Mouse (Mus musculus) ovary, postnatal 36 days (tissue): ENCODE data around the gene Btbd9.

ENCODE experiments used
- DNase-seq: peaks from one replicate; pipeline ENCODE4 v3.0.0; 2022; ENCODE audit warnings: low spot score, mixed read lengths

Gene Btbd9

DNA sequence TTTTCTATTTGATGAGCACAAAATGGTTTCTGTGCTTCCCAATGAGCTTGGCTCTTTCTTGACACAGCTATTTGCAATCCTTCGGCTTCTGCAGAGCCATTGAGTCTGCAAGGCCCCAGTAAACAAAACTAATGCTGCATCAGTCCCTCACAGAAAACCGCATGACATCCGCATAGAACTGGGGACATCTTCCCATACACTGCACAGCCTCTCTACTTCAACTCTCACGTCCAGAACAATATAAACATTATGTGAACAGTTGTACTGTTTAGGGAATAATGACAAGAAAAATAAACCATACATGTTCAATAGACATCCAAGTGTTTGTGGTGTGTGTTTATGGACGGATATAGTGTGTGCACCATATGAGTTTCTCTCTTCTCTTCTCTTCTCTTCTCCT lies 127.7 kb downstream of the Btbd9 start:
- no peak for DNase-seq

DNA sequence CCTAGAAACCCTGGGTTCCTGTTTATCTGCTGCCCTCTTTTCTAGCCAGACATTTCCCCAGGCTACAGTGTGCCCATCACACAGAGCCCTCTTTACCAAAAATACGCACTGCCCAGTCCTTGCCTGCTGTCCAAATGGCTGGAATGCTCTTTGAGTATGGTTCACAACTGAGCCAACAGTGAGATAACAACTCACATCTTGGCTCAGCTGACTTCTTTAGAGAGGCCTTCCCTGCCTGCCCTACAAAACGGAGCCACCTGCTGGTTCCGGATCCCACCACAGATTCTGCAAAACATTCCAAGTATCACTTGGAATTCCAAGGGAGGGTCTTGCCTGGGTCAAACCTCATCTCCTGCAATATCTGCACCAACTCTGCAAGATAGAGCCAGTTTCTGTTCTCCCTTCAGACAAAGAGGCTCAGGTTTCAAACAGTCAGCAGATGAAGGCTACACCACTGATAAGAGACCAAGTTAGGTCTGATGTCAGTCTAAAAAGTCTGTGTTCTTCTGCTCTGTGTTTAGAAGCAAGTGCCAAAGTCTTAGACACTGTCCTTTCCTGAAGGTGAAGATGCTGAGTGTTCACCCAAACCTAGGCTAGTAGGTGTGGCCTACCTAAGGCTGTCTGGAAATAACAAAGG lies 130.4 kb downstream of the Btbd9 start:
- DNase-seq = no peak

DNA sequence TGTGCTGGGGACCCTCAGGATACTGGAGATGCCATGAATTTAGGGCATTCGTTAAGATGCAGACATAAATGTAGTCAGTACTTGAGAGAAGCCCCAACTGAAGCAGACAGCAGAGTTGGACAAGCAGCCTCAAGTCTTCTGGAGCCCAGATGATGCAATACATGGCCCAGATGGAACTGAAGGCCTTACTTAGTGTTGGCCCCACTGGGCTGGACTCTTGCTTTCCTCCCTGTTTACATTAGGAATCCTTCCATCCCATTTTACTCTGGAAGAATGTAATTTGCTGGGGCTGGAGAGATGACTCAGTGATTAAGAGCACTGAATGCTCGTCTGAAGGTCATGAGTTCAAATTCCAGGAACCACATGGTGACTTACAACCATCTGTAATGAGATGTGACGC lies 136.6 kb downstream of the Btbd9 start:
- no peak for DNase-seq

DNA sequence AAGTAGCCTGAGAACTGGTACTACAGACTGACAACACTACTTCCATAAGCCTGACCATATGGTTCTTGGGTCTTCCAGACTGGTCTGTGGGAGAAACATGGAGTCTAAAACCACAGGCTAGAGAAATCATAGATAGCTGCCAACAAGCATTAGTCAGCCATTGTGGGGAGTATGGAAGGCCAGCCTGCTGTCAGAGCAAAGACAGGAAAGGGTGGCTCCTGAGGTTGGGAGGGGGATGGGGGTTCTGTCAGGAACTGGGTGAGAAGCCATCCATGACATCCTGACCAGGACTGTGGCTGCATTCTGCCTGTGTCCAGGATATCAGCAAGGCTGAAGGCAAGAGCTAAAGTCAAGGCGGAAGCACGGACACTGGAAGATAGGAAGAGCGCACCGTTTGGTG lies 137.5 kb downstream of the Btbd9 start:
- DNase-seq = no peak

DNA sequence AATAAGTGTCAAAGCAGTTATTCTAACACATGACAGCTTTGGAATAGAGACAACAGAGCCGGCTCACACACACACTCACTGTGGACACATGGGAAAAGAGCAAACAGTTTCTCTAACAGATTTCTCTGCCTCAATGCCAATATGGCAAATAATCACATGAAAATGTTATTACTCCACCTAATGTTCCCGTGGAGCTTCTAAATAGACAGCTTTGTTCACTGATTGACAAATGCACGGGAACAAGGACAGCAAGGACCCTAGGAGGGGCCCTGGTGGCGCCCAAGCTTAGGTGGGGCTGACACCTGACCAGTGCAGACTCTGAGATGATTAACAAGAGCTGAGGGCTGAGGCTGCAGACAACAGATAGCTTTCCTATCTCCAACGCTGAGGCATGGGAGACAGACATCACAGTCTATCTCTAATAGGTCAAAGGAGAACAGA lies 140.2 kb downstream of the Btbd9 start:
- no peak for DNase-seq

- no peak for DNase-seq
Observed at GRCm38 (mm10) chr17:30435478-30435877, 140.8 kb downstream of the Btbd9 start.

- no peak for DNase-seq
Observed at GRCm38 (mm10) chr17:30432094-30432493, 144.2 kb downstream of the Btbd9 start.

GRCm38 (mm10) chr17:30430961-30431640 lies 145.2 kb downstream of the Btbd9 start:
- DNase-seq = no peak

DNA sequence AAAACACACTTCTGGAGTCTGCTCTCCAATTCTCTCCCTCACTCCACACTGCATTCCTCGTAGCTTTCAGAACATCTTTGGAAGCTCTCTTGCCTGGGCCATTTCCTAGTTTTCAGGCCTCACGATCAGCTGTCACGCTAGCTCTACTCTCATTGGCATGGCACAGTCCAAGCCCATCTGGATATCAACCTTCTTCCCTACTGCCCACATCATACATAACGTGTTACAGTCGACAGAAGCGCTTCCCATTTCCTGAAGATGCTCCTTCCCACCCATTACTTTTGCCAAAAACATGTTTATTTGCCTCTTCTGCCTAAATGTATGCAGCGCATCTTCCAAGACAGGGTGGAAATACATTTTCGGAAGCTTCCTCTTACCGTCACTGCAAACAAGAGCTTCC lies 147.6 kb downstream of the Btbd9 start:
- DNase-seq = no peak

GRCm38 (mm10) chr17:30423256-30423852 lies 152.9 kb downstream of the Btbd9 start:
- DNase-seq = no peak

DNA sequence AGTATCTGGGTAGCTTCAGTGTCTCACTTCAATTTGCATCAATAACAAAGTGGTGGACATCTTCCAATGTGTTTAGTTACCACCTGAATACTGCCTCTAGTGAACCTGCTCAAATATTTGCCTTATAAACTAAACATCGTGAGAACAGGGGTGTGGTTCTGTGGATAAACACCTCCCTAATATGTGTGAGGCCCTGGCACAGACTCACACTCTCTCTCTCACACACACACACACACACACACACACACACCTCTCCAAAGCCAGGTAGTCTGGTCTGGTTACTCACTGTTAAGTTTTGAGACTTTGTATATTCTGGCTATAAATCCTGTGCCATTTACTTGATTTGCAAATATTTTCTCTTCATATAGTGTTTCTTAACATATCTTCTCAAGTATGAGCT lies 154.0 kb downstream of the Btbd9 start:
- DNase-seq = no peak

- DNase-seq = no peak
Observed at GRCm38 (mm10) chr17:30421256-30421655, 155.0 kb downstream of the Btbd9 start.

DNA sequence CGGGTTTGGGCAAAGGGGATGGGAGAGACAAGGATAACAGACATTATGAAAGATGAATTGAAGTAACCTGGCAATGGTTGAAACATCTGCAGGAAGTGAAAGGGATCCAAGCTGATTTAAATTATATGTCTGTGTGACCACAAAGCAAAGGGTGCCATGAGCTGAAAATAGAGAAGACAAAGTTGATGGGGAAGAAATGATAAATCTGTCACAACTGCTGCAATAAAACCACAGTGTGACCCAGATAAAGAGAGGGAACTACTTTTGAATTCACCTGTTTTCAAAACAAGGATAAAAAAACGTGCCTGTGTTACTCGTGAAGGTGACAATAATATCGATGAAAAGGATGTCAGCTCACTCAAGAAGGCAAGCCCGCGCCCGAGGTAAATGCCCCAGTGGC lies 156.8 kb downstream of the Btbd9 start:
- no peak for DNase-seq

GRCm38 (mm10) chr17:30418510-30418909 lies 157.8 kb downstream of the Btbd9 start:
- DNase-seq = no peak

DNA sequence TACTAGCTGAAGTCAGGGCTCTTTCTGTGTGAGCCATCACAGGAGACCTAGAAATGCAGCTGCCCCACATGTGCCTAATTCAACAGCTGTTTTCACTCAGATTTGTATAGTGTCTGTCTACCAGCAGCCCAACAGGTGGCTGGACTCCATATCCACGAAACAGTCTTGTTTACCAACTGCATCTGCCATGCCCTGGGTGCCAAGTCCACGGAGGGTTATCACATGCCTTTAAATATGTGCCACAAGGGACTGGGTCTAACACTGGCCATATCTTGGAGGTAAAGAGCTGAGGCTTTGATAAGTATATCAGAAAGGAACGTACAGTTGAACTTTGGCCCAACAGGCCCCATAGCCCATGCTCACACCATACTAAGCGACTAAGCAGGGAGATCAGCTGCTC lies 159.2 kb downstream of the Btbd9 start:
- no peak for DNase-seq

- no peak for DNase-seq
Observed at GRCm38 (mm10) chr17:30415693-30416092, 160.6 kb downstream of the Btbd9 start.

DNA sequence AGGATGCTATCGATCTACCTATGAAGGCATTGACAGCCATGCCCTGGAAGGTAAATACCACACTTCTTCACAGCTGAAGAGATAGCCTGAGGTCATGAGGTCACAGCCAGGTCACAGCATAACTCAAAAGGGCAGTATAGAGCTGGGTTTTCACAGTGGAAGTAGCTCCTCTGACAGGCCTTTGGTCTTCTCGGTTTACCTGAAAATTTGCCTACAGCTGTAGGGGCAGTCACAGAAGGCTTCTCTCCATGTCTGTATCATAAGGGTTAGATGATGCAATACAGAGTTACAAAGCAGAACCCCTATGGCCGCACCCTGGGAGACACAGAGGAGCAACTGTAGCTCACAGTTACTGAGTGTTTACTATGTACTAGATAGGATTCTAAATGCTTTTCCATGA lies 163.3 kb downstream of the Btbd9 start:
- no peak for DNase-seq

DNA sequence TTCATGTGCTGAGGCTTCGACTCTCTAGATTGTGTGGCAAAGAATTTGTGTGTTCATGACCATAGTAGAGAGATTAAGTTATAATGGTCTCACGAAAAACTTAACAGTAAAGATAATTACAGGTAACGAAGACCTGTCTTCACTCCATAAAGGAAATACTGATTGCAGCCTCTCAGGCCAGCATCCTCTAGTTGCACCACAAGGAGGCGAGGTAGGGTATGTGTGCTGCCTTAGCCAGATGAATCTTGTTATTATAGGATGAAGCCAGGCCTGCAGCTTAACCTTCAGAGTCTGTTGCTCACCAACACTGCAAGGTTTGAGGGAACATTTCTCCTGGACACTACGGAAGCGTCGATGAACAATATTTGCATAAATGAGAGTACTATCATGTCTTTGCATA lies 170.3 kb downstream of the Btbd9 start:
- DNase-seq = no peak

DNA sequence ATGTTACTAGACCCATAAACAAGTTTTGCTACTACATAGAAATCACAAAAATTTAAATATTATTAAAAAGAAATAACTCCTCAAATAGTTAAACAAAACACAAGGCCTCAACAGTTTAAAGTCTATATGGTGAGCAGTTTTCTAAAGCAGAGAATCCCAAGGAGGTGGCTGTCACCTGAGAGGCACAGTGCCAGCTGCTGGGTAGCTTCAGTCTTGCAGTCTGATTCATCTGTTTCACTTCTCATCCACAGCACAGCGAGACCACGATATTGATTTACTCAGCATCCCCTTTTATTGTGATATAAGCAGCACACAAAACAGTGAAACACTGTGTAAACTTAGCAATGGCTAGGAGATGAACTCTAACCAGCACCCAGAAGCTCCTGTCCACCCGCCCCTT lies 173.4 kb downstream of the Btbd9 start:
- no peak for DNase-seq

GRCm38 (mm10) chr17:30395261-30395660 lies 181.0 kb downstream of the Btbd9 start:
- DNase-seq = no peak

DNA sequence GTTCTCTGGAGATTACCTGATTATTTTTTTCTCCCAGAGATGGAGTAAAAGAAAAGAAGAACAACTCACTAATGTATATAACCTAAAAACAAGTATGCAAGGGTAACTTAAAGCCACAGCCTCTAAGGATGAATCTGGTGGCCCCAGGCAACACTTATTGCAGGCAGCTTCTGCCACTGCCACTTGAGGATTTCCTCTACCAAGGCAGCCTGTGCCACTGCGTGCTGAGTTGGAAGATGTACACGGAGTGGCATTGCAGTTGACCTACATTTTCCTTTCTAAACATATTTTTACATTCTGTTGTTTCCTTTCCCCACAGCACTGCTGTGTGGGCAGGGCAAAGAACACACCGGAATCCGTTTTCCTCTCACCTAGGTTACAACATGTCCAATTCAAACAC lies 184.3 kb downstream of the Btbd9 start:
- no peak for DNase-seq

DNA sequence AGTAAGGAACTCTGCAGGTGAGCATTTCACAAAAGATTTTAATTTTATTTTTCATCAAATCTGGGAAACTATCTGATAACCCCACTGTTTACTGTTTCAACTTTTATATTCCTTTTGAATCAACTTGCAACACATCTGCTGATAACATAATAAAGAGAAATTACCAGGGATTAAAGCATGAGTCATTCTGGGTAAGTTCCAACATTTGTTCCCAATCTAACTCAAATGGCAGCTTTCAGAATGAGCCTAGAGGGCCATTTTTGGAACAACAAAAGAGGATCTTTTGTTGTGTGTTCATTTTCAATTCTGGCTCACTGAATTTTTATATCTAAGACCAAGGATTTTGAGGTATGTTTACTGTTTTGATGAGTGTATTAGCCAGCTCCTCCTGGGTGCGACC lies 185.1 kb downstream of the Btbd9 start:
- no peak for DNase-seq

- DNase-seq = no peak
Observed at GRCm38 (mm10) chr17:30389686-30390085, 186.6 kb downstream of the Btbd9 start.

- no peak for DNase-seq
Observed at GRCm38 (mm10) chr17:30388817-30389216, 187.5 kb downstream of the Btbd9 start.
